Mouse (Mus musculus) kidney, embryonic 15.5 days (tissue): ENCODE results near the gene Olfr583. TPM values are rescaled to one million over a fixed set of nuclear protein-coding genes. Genes with fewer than 3 reads are reported as not detected.

Experiments used
- ATAC-seq: fragments of 200-750 bp; cut with Nextera tagmentation; replicated peaks from 2 replicates; pipeline ENCODE4 v1.8.0; 2017; ENCODE audit warnings: moderate TSS enrichment; ENCODE audit not compliant: low FRiP score
- H3K27ac ChIP-seq: fragments of 300-500 bp; sonication (generic); 2 replicates; pipeline ENCODE4 v1.5.1; 2015; ENCODE audit warnings: mild to moderate bottlenecking, inconsistent platforms
- H3K27me3 ChIP-seq: fragments of 300-500 bp; sonication (generic); 2 replicates; pipeline ENCODE4 v1.6.1; 2015; ENCODE audit warnings: inconsistent platforms
- H3K36me3 ChIP-seq: fragments of 300-500 bp; sonication (generic); 2 replicates; pipeline ENCODE4 v1.6.1; 2015; ENCODE audit warnings: inconsistent platforms
- H3K4me1 ChIP-seq: fragments of 300-500 bp; sonication (generic); 2 replicates; pipeline ENCODE4 v1.6.1; 2015; ENCODE audit warnings: inconsistent platforms
- H3K4me2 ChIP-seq: fragments of 300-500 bp; sonication (generic); 2 replicates; pipeline ENCODE4 v1.6.1; 2015; ENCODE audit warnings: moderate library complexity, mild to moderate bottlenecking, inconsistent platforms
- H3K4me3 ChIP-seq: fragments of 300-500 bp; sonication (generic); replicated peaks from 2 replicates; pipeline ENCODE4 v1.5.1; 2015; ENCODE audit warnings: mild to moderate bottlenecking, inconsistent platforms
- H3K9ac ChIP-seq: fragments of 300-500 bp; sonication (generic); 2 replicates; pipeline ENCODE4 v1.6.1; 2015; ENCODE audit warnings: mild to moderate bottlenecking, inconsistent platforms
- H3K9me3 ChIP-seq: fragments of 300-500 bp; sonication (generic); replicated peaks from 2 replicates; pipeline ENCODE4 v1.6.1; 2016; ENCODE audit warnings: inconsistent platforms
- WGBS: fragments of 180-500 bp; shearing (Covaris S2); methylation state at CpG from one replicate; pipeline ENCODE4 v1.1.7; 2015; ENCODE audit warnings: mixed read lengths; 5-methylcytosine and 5-hydroxymethylcytosine counted together
- polyA plus RNA-seq: library from polyadenylated mRNA; unstranded; fragments of >200 nt; fragmentation: Nextera tagmentation; extraction: Ambion mirVana; gene quantifications from 2 replicates; pipeline ENCODE4 v1.2.1, GENCODE M21; 2015

The Olfr583 gene
- polyA plus RNA-seq, result not detected in 2 replicates

- no peak within 1 kb of the TSS for H3K9ac ChIP-seq
- no peak within 1 kb of the TSS for H3K4me3 ChIP-seq
- ATAC-seq, result no peak
- no peak within 1 kb of the TSS for H3K4me2 ChIP-seq
- H3K9me3 ChIP-seq, result no peaks in the 10 kb centered on the region
- no peak within 1 kb of the TSS for H3K27ac ChIP-seq
- no peaks in the 10 kb centered on the region for H3K36me3 ChIP-seq
- WGBS, result 86% methylated on average over 1 of the region's 1 CpGs
- H3K27me3 ChIP-seq, result no peaks in the 10 kb centered on the region
- no peaks in the 10 kb centered on the region for H3K4me1 ChIP-seq
Observed at GRCm38 (mm10) chr7:103051000-103051399, at the start of gene Olfr583. Gene Olfr583, plus strand, starts transcription at chr7:103051300.

- ATAC-seq, result no peak
Observed at GRCm38 (mm10) chr7:103037724-103038123, 13.4 kb upstream of the Olfr583 start, which contains the start of gene Olfr582. Gene Olfr582, plus strand, starts transcription at chr7:103038024.

DNA sequence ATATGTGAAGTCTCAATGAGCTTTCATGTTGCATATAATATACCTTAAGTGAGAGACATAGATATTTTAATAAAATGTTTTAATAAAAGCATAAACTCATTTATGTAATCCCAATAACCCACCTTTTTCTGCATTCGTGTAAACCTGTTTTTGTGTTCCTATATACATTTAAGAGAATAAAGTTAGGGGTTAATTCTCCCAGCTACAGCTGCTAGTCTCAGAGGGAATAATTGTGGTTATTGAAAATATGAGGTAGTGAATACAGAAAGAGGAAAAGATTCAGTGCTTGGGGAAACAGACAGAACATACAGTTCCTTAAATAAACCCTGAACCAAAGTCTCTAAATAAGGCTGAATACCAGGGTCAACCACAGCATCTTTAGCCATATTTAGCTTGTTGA, 30.5 kb downstream of the Olfr583 start, which contains the start of gene Olfr584:
Gene Olfr584 (plus strand): TSS at position 301 of the 400 bp plus-strand sequence.
- H3K4me3 ChIP-seq, result no peak within 1 kb of the TSS
- no peaks in the 10 kb centered on the region; the same call in 1 of the 2 replicates for H3K9me3 ChIP-seq
- H3K36me3 ChIP-seq, result no peaks in the 10 kb centered on the region
- H3K4me2 ChIP-seq, result no peak within 1 kb of the TSS
- H3K27ac ChIP-seq, result no peak within 1 kb of the TSS
- H3K4me1 ChIP-seq, result no peaks in the 10 kb centered on the region
- H3K9ac ChIP-seq, result no peak within 1 kb of the TSS
- 82% methylated on average over 1 of the region's 1 CpGs for WGBS
- ATAC-seq, result no peak
- H3K27me3 ChIP-seq, result no peaks in the 10 kb centered on the region

More at GRCm38 (mm10) chr7:103037724-103038123, 13.4 kb upstream of the Olfr583 start, which contains the start of gene Olfr582:
- Histone ChIP-seq H3K9ac (no peak within 1 kb of the TSS), H3K4me1 (no peaks in the 10 kb centered on the region), H3K4me2 (no peak within 1 kb of the TSS), H3K36me3 (no peaks in the 10 kb centered on the region), H3K9me3 (no peaks in the 10 kb centered on the region), H3K27me3 (no peaks in the 10 kb centered on the region), H3K27ac (no peak within 1 kb of the TSS), H3K4me3 (no peak within 1 kb of the TSS)

GRCm38 (mm10) chr7:103097420-103097819, 46.3 kb downstream of the Olfr583 start, which contains the start of gene Olfr585:
Gene Olfr585, plus strand, starts transcription at chr7:103097720.
- WGBS, result 90% methylated on average over 1 of the region's 1 CpGs
- ATAC-seq, result no peak

More at GRCm38 (mm10) chr7:103097420-103097819, 46.3 kb downstream of the Olfr583 start, which contains the start of gene Olfr585:
- Histone ChIP-seq H3K9ac (no peak within 1 kb of the TSS), H3K4me1 (no peaks in the 10 kb centered on the region), H3K9me3 (no peaks in the 10 kb centered on the region), H3K36me3 (no peaks in the 10 kb centered on the region), H3K4me3 (no peak within 1 kb of the TSS), H3K27me3 (no peaks in the 10 kb centered on the region), H3K27ac (no peak within 1 kb of the TSS), H3K4me2 (no peak within 1 kb of the TSS)

Other genes starting within 250 kb of the Olfr583 start
- gene Olfr564, start 247.8 kb upstream of the Olfr583 start, polyA plus RNA-seq, result not detected in 2 replicates
- gene Olfr566, start 192.5 kb upstream of the Olfr583 start, polyA plus RNA-seq, result not detected in 2 replicates
- gene Olfr568, start 174.2 kb upstream of the Olfr583 start, polyA plus RNA-seq, result not detected in 2 replicates
- not detected in 2 replicates for gene Olfr569, start 160.4 kb upstream of the Olfr583 start, polyA plus RNA-seq
- not detected in 2 replicates for gene Olfr570, start 156.7 kb upstream of the Olfr583 start, polyA plus RNA-seq
- gene Olfr571, start 133.8 kb upstream of the Olfr583 start, polyA plus RNA-seq, result not detected in 2 replicates
- gene Olfr572, start 126.9 kb upstream of the Olfr583 start, polyA plus RNA-seq, result not detected in 2 replicates
- not detected in 2 replicates for gene Olfr573-ps1, start 108.7 kb upstream of the Olfr583 start, polyA plus RNA-seq
- not detected in 2 replicates for gene Olfr574, start 102.8 kb upstream of the Olfr583 start, polyA plus RNA-seq
- not detected in 2 replicates for gene Olfr575, start 92.5 kb upstream of the Olfr583 start, polyA plus RNA-seq
- not detected in 2 replicates for gene Olfr576, start 88.6 kb upstream of the Olfr583 start, polyA plus RNA-seq
- not detected in 2 replicates for gene Olfr577, start 75.4 kb upstream of the Olfr583 start, polyA plus RNA-seq
- gene Olfr578, start 62.0 kb upstream of the Olfr583 start, polyA plus RNA-seq, result not detected in 2 replicates
- not detected in 2 replicates for gene Olfr582, start 13.3 kb upstream of the Olfr583 start, polyA plus RNA-seq
- not detected in 2 replicates for gene Olfr584, start 30.6 kb downstream of the Olfr583 start, polyA plus RNA-seq
- not detected in 2 replicates for gene Olfr585, start 46.4 kb downstream of the Olfr583 start, polyA plus RNA-seq
- not detected in 2 replicates for gene Olfr586, start 74.3 kb downstream of the Olfr583 start, polyA plus RNA-seq
- gene Olfr588-ps1, start 89.6 kb downstream of the Olfr583 start, polyA plus RNA-seq, result not detected in 2 replicates
- gene Olfr589, start 105.1 kb downstream of the Olfr583 start, polyA plus RNA-seq, result not detected in 2 replicates
- not detected in 2 replicates for gene Olfr591, start 127.0 kb downstream of the Olfr583 start, polyA plus RNA-seq
- not detected in 2 replicates for gene Olfr592, start 133.5 kb downstream of the Olfr583 start, polyA plus RNA-seq
- gene Olfr593, start 160.6 kb downstream of the Olfr583 start, polyA plus RNA-seq, result not detected in 2 replicates
- gene Olfr594, start 165.7 kb downstream of the Olfr583 start, polyA plus RNA-seq, result not detected in 2 replicates
- not detected in 2 replicates for gene Usp17ld, start 201.2 kb downstream of the Olfr583 start, polyA plus RNA-seq